Mouse (Mus musculus) left cerebral cortex, postnatal 36 days (tissue): ENCODE measurements around the gene Fam71f1. TPM values are rescaled to one million over a fixed set of nuclear protein-coding genes. Genes with fewer than 3 reads are reported as not detected.
"Not testable (repeated sequence)": the region's sequence is repeated elsewhere in the genome, so short reads cannot be mapped to it uniquely, and the experiment has no call there.

Experiments
- DNase-seq, 2 experiments: peaks; one replicate each; pipeline ENCODE4 v3.0.0; 2021 to 2022; ENCODE audit warnings: low spot score in 2 of 2, mixed read lengths in 1 of 2
- intact Hi-C: fragments of 180-260 bp; cut with DNase I; formaldehyde crosslinking; loops from one replicate; pipeline ENCODE4 v1.15.1; 2025
- total RNA-seq, 2 experiments: library from RNA; stranded (reverse); gene quantifications; 2 replicates each; pipeline ENCODE4 v1.2.3; 2021

Gene Fam71f1
- total RNA-seq, 2 experiments from 2014 or later, result not detected

DNA sequence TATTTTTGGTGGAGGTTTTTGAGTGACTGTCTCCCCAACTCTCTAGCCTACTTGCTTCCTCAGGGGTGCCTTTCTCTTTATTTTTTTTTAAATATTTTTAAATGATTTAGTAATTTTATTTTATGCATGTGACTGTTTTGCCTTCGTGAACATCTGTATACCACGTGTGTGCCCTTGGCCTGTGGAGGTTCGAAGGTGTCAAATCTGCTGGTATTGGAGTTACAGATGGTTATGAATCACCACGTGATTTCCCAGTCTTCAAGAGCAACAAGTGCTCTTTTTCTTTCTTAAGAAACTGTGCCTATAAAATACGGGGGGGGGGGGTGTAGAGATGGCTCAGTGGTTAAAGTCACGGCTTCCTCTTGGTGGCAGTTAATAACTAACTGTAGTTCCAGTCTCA is 2.6 kb downstream of the Fam71f1 start:
- intact Hi-C loops, result no loop called here
- no peak for DNase-seq

DNA sequence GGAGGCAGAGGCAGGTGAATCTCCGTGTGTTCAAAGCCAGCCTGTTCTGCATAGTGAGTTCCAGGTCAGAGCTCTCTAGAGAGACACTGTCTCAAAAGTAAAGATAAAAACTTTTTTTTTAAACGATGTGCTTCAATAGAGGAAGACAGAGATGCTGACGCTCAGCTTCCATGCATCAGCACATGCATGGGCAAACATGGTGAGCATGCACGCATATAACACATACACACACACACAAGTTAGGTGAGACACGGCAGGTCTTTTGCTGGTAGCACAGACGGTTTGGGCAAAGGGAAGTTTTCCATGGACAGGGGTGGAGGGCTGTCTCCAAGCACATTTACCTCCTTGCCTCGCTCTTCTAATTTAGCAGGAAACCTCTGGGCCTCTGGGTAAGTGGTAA is 3.2 kb downstream of the Fam71f1 start:
- no peak for DNase-seq
- intact Hi-C loops, result no loop called here

DNA sequence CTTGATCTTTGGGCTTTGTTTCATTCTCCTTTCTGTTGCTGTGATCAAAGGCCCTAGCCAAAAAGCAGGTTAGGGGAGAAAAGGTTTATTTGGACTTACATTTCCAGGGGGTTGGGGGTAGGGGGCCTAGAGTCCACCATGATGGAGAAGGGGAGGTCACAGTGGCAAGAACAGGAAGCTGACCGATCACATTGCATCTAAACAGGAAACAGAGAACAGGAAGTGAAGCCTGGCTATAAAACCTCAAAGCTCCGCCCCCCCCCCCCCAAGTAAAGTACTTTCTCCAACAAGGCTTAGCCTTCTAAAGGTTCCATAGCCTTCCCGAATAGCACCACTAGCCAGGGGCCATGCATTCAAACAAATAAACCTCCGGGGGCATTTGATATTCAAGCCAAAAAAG is 3.8 kb downstream of the Fam71f1 start:
- intact Hi-C loops, result no loop called here
- no peak for DNase-seq

DNA sequence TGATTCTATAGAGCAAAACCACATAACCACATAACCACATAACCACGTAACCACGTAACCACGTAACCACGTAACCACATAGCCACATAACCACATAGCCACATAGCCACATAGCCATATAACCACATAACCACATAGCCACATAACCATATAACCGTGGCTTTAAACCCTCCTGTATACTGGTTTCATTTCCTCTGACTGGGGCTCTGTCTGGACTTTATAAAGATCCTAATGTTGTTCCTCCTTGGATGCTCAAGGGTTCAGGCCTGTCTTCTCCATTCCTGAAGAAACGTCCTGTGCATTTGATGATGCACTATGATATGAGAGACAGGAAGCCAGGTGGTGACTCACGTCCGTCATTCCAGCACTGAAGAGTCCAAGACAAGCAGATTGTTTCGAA is 8.0 kb downstream of the Fam71f1 start:
- DNase-seq, result no peak
- intact Hi-C loops, result no loop called here

DNA sequence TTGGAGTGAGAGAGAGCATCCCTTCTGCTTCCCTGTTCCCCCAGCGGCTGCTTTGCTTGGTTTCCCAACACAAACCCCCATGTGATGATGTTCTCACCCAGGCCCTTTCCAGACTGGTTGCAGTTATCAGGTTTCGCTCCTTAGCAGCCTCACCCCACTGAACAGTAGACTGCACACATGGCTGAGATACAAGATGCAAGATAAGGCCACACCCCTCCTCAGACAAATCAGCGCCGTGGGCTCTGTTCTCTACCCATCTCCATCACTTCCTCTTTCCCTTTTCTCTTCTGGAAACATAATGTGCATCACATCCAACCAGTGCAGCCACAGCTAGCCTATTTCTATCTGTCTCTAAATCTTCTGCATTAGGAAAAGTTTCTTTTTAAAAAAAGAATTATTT is 10.6 kb downstream of the Fam71f1 start:
- DNase-seq, result no peak
- intact Hi-C loops, result no loop called here

DNA sequence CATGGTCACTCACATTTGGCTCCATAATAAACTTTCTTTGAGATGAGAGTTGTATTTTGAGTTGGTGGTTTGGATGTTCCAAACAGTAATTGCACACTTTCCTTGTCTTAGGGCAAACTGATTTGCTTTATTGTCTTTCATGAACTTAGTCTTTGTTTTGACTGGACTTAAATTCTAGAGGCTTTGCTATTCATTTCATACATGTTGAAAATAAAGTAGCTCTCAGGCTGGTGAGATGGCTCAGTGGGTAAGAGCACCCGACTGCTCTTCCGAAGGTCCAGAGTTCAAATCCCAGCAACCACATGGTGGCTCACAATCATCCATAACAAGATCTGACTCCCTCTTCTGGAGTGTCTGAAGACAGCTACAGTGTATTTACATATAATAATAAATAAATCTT is 27.6 kb downstream of the Fam71f1 start:
- intact Hi-C loops, result loop anchor here (10.0 kb wide), 1 partner anchor 162 kb away; no protein-coding TSS in a partner anchor
- DNase-seq, result not testable (repeated sequence)

DNA sequence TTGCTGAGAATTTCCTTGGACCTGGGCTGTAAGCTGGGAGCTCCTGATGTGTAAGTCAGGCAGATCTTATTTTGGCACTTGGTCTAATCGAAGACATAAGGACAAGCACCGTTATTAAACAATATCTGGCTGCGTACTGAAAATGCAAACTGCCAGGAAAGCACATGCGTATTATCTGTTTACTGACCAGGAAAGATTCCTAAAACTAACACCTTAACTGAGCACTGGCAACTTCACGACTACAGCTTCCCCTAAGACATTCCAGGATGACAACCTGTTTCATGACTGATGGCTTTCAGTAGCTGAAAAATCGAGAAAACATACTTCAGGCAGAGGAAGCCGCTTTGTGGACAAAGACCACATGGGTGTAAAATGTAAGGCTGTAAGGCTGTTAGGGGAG is 28.2 kb downstream of the Fam71f1 start:
- intact Hi-C loops, result loop anchor here (10.0 kb wide), 1 partner anchor 162 kb away; no protein-coding TSS in a partner anchor
- DNase-seq, result peak in 1 of 2 experiments; percentile 5

DNA sequence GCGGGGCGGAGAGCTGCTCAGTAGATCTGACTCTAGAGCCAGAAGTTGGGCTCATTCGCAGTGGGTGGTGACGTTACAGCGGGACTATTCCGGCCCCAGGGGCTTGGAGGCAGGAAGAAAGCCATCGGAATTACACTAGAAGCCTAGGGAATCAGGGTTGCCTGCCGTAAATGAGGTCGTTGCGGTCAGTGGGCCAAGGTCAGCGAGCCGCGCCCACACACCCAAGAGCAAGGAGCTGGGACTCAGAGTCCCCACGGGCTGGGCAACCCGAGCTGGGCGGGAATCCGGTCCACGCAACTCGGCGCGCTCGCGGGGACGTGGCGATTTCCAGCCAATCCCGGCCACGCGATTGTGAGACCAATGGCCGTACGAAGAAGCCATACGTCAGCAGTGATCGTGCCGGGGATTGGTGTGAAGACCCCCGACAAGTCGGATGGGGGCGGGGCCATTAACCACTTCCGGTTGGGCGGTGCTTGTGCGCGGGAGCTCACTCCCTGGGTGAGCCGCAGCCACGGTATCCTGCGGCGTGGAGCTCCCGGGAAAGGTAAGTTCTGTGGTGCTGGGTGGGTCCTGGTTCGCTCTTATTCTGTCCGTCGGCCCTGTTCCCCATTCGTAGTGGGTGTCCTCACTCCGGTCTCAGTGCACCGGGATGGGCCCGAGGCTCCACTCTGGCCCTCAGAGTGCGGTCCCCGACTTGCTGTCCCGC is 28.9 kb downstream of the Fam71f1 start, which contains the start of gene Calu:
Gene Calu, plus strand, starts transcription at position 405 of the 706 bp plus-strand sequence.
- intact Hi-C loops, result loop anchor here (10.0 kb wide), 1 partner anchor 163 kb away; no protein-coding TSS in a partner anchor
- DNase-seq, result peak; percentile 98 to 99

DNA sequence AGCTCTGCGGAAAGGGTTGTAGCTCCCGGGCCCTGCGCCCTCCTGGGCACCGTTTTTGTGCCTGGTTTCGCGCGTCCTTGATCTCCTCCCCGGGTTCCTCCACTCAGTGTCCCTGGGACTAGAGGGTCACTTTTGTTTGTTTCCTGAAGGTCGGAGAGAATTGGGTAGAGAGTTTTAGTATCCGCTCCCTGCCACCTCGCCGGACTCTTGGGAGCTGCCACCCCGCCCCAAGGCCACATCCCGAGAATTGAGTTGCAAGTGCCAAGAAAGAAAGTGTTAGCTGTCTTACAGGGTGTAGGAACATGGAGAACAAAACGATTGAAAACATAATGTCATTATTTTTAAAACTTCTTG is 29.4 kb downstream of the Fam71f1 start:
- DNase-seq, result no peak
- intact Hi-C loops, result loop anchor here (10.0 kb wide), 1 partner anchor 164 kb away; no protein-coding TSS in a partner anchor

DNA sequence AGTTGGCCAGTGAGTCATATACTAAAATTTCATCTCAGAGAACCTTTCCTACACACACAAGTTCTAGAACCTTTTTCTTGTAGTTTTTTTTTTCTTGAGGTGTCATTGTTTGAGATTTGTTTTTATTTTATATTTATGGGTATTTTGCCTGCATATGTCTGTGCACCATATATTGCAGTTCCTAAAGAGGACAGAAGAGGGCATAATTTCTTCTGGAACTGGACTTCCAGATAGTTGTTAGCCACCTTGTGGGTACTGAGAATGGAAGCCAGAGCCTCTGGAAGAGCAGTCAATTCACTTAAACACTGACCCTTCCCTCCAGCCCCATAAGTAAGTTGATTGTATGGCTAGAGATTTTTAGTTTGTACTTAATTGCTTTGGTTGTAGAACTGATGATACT is 32.7 kb downstream of the Fam71f1 start:
- intact Hi-C loops, result no loop called here
- no peak for DNase-seq

DNA sequence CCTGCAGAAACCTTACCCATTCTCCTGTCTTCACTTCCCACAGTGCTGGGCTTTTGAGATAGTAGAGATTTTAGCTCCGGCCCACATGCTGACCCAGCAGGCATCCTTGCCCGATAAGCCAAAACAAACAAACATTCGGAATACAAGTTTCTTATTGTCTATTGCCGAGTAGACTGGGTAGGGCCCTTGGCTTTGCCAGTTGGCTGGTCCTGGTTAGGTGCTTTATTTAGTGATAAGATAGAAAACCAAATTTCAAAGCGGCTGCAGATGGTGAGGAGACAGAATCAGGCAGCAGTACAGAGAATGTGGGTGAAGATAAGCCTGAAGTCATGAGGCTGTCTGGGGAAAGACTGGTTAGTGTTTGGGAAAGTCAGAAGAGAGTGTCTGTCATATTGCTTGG is 33.9 kb downstream of the Fam71f1 start:
- intact Hi-C loops, result no loop called here
- no peak for DNase-seq

DNA sequence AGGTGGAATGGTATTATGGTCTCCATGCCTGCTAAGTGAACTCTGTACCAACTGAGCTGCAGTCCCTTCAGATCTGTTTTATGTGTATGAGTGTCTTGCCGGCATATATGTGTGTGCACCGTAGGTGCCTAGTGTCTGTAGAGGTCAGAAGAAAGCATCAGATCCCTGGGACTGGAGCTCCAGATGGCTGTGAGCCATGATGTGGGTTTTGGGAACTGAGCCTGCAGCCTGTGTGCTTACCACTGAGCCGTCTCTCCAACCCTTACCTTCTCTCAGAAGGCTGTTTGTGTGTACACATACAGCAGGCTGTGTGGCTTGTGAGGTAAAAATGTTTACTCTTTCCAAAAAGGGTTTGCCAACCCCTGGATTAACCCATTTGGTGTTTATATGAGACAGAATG is 40.4 kb downstream of the Fam71f1 start:
- intact Hi-C loops, result no loop called here
- DNase-seq, result no peak

DNA sequence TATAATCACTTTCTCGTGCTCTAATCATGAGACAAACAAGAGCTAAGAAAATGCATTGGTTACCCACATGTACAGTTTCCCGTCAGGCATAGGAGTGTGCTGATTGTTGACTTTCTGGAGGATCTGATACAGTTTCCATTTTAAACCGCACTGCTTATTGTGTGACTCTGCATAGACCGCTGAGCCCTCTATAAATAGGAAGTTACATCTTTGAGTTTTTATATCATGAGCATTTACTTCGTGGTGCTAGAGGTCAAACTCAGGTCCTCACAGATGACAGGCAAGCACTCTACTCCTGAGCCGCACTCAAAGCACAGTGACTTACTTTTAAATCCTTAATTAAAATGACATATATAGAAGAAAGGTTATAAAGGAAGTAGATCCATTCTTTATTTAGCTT is 41.3 kb downstream of the Fam71f1 start:
- intact Hi-C loops, result loop anchor here (5.0 kb wide), 1 partner anchor 127 kb away; no protein-coding TSS in a partner anchor
- DNase-seq, result no peak

DNA sequence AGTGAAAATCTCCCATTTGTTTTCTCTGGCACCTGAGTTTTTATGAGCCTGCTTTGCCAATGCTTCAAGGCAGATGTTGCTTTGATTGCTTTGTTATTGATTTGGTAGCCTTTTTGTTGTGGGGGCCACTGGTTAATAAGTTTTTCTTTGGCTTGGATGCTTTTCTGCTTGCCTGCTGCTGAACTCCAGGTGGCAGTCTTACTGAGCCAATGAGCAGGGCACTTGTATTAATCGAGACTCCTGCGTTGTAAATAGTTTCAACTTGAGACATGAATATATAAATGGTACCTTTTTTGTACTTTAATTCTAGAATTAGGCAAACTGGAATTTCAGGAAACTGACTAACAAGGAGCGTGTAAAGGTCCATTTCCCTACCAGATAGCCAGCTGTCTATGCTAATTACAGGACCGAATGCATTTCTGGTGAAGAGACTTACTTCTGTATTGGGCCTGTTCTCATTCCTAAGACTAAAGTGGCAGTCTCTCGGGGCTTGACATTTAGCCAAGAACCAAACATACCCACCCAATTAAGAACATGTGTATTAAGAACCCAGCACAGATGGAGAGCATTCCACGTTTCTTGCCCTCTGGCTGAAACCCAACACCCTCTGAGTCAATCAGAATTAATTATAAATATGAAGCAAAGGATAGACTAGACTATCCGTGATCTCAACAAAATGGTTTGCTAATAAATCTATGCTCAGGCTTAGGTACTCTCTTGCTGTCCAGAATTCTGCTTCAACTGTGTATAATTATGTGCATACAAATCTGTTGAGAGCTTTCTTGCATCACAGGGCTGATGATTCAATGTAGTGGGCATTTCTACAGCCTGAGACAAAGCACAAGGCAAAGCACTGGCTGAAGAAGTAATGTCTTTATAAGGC is 43.5 kb downstream of the Fam71f1 start:
- DNase-seq, result no peak
- intact Hi-C loops, result loop anchor here (5.0 kb wide), 1 partner anchor 125 kb away; no protein-coding TSS in a partner anchor

DNA sequence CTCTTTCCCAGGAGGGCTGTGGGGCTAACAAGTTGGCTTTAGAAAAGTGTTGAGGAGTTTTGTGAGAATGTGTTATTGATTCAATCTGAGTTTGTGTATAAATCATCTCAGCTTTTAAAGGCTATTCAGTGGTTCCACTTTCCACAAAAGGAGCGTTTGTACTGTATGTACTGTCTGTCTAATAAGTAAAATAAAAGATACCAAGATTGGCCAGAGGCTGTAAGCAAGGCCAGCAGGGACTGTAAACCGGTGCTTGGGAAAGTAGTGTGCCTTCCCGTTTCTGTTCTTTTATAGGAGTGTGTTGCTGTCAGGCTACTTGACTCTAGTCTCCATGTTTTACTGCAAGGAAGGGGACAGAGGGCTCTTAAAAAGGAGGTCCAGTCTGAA is 44.2 kb downstream of the Fam71f1 start:
- no peak for DNase-seq
- intact Hi-C loops, result loop anchor here (5.0 kb wide), 1 partner anchor 124 kb away; no protein-coding TSS in a partner anchor

DNA sequence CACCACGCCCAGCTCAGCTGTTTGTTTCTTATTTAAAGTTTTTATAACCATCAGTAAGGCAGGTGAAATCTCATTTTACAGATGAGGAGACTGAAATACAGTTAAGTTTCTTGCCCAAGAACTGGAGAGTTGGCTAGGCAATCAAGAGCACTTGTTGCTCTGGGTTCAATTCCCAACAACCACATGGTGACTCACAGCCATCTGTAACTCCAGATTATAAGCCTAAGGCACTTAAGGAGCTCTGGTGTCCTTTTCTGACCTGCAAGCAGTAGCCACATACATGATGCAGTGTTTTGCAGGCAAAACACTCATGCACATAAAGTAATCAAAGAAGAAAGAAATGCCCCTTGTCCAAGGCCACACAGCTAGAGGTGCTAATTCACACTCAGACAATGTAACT is 46.3 kb downstream of the Fam71f1 start:
- intact Hi-C loops, result no loop called here
- no peak for DNase-seq

DNA sequence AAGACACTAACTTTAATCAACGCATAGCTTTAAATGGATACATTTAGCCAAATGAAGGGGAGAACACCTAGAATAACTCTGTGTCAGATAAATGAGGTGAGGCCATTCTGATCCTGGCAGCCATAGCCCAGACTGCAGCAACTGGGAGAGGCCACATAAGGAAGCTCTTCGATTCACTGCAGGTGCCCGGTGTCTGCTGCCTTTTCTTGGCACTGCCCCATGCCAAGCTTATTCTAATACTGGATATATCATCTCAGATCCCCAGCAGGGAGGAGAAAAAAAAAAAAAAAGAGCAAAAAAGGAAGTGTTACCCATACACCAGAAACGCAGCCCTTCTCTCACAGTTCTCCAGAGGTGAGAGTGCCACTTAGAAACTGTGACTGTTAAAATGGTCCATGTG is 58.4 kb downstream of the Fam71f1 start:
- intact Hi-C loops, result no loop called here
- DNase-seq, result no peak

DNA sequence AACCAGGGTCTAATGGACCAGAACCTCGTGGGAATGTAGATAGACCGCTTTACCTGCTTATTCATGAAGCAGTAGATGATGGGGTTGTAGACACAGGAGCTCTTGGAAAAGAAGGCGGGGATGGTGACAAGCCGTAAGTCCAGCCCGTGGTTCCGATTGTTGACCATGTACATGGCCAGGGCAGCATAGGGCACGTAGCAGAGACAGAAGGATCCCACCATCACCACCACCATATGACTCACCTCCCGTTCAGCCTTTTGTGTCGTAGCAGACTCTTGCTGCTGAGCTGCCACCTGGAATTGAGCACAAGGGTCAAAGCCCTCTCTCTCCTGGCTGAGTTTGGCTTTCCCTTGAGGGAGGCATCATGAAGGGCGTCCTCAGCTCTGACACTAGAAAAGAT is 59.7 kb downstream of the Fam71f1 start:
- intact Hi-C loops, result no loop called here
- no peak for DNase-seq

DNA sequence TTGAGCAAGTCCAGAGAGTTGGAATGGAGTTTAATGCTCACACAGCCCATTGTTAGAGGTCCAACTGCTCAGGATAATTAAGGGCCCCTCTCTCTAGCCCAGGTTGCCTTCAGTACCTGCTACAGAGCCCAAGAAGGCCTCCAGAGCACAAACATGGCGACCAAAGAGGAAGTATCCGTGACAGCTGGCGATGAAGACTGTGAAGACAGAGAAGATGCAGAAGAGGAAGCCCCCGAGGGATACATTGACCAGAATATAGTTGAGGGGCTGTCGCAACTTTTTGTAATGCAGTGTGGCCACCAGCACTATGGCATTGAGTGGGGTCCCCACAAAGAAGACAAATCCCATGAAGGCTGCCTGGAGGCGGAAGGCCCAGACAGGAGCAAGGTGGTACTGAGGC is 61.0 kb downstream of the Fam71f1 start:
- intact Hi-C loops, result no loop called here
- DNase-seq, result no peak

DNA sequence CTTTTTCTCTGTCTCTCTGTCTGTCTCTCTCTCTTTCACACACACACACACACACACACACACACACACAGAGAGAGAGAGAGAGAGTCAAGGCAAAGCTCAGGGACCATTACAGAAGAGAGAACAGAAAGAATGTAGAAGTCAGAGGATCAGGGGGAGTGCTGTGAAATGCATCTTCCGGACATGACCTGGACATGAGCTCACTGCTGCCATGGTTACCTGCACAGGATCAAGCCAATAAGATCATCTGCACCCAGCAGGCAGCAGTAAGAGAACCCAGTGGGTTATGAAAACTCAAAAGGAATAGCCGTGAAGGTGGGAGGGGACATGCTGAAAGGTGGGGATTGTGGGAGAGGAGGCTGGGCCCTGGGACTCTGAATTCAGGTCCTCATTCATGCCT is 63.5 kb downstream of the Fam71f1 start:
- intact Hi-C loops, result no loop called here
- no peak for DNase-seq
